Mouse (Mus musculus) megakaryocyte-erythroid progenitor cell, adult 5-6 weeks (primary cell): ENCODE measurements around the gene Tada2b. TPM values are rescaled to one million over a fixed set of nuclear protein-coding genes. Genes with fewer than 3 reads are reported as not detected.
A peak's percentile ranks its signal among the peaks of the same experiment; 100 is the strongest.

Experiments
- ATAC-seq: replicated peaks from 2 replicates; pipeline ENCODE4 v1.8.0; 2016; ENCODE audit warnings: mild to moderate bottlenecking, inconsistent platforms; ENCODE audit not compliant: severe bottlenecking, poor library complexity, low FRiP score, low TSS enrichment
- total RNA-seq, 2 experiments: library from RNA; stranded (forward) in 1 of 2; stranded (reverse) in 1 of 2; fragments of 200-1000, 215-1000 nt in 1 of 2; fragments of >200 nt in 1 of 2; fragmentation: Nextera tagmentation in 1 of 2; gene quantifications; 2 replicates each; pipeline ENCODE4 v1.2.3; 2014 to 2017

The Tada2b gene
- total RNA-seq, 2 experiments from 2014 or later: 17.9 to 20.9 TPM

DNA sequence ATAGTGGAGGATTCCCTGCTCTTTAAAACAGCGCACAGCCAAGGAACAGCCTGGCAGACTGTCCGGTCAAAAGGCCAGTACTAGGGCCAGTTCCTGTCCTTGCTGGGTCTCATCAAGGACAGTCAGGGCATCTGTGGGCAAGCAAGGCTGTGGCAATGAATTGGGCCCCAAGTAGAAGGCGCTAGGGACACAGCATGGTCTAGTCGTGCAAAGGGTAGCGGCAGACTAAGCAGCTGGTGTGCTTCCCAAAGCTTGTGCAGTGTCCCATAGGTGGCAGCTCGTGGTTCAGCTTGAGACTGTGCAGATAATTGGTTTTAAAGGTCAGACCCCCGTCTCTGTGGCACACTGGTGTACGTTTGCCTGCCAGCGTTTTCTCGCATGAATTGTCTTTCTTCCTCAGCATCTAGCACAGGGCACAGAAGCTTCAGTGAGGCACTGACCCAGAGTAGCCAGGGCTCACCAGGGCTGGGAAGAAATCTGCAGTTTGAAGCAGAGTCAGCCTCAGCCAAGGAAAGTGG is 32.2 kb downstream of the Tada2b start:
- ATAC-seq: no peak

DNA sequence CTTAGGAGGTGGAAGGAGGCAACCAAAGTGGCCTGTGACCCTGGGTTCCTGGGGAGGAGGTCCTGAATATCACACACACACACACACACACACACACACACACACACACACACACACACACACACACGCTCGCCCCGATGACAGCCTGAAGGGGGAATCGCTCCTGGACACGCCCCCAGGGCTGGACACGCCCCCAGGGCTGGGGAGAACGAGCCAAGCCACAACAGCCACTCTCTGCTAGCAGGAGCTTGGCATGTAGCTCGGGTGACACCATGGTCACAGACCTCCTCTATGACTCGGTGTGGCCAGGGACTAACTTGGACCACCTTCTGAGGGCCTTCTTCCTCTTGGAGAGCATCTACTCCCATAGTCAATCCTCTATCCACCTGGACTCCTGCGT is 33.0 kb downstream of the Tada2b start:
- peak; percentile 72 for ATAC-seq

GRCm38 (mm10) chr5:36449710-36450358 is 34.3 kb downstream of the Tada2b start:
- ATAC-seq: no peak

DNA sequence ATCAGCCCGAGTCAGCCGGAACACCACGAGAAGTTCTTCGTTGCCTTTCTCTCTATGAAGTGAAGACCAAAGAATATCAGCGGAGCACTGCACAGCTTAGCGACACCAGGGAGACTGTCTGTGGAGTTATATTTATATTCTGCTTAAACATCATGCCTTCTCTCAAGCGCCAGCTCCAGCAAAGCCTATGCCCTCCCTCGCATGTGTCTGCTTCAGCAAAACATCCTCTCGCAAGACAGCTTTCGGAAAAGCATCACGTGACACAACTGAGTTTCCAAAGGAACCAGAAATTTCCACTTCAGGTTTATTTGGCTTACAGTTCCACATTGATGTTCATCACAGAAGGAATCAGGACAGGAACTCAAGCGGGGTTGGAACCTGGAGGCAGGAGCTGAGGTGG is 36.2 kb downstream of the Tada2b start:
- no peak for ATAC-seq

- ATAC-seq: no peak
Observed at GRCm38 (mm10) chr5:36446166-36446890, 37.8 kb downstream of the Tada2b start.

GRCm38 (mm10) chr5:36445028-36445427 is 39.1 kb downstream of the Tada2b start:
- no peak for ATAC-seq

- no peak for ATAC-seq
Observed at GRCm38 (mm10) chr5:36444611-36445010, 39.5 kb downstream of the Tada2b start.

- ATAC-seq: no peak
Observed at GRCm38 (mm10) chr5:36440741-36441140, 43.3 kb downstream of the Tada2b start.

- ATAC-seq: no peak
Observed at GRCm38 (mm10) chr5:36436858-36437257, 47.2 kb downstream of the Tada2b start.

GRCm38 (mm10) chr5:36434398-36434967 is 49.6 kb downstream of the Tada2b start:
- no peak for ATAC-seq

DNA sequence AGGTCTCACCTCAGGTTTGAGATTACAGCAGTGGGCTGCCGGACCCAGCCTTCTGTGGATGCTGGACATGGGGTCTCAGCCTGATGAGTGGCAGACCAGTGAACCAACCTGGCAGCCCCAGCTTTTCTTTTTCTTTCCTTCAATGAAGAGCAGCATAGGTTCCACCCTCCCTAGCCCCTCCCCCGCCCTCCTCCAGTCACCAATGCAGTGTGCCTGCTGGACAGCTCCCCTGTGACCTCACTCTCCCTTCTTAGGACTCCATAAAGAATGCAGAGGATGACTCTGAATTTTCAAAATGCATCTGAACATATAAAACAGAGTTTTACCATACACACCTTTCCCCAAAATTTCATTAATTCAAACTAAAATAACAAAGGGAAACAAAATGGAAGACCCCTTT is 52.4 kb downstream of the Tada2b start:
- ATAC-seq: no peak

GRCm38 (mm10) chr5:36429551-36429950 is 54.5 kb downstream of the Tada2b start:
- ATAC-seq: no peak

DNA sequence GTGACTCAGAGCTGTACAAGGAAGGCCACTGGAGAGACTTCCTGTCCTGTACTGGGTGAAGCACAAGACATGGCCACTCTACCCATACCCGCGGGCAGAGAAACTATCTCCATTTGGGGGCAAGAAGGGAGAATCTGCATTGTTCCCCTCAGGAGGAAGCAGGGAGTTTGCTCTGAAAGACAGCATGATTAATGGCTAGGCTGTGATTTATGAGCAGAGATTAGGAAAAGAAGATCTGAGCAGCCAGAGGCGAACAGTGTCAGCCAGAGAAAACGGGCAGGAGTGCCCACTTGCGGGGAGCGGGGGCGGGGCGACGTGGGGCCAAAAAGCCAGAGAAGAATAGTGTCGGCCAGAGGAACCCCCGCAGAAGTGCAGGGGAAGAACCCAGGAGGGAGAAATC is 56.3 kb downstream of the Tada2b start:
- ATAC-seq: no peak

GRCm38 (mm10) chr5:36426404-36426803 is 57.7 kb downstream of the Tada2b start:
- no peak for ATAC-seq

DNA sequence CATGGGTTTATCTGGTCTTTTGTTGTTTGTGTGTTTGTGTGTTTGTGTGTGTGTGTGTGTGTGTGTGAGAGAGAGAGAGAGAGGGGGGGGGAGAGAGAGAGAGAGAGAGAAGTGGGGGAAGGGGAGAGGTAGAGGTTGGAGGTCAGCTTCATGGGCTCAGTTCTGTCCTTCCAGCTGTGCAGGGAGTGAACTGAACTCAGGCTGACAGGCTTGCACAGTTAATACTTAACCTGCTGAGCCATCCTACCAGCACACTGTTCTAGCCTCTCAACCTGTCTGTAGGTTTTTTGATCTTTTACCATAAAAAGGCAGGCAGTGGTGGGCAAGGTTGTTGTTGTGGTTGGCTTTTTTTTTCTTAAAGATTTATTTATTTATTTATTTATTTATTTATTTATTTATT is 59.4 kb downstream of the Tada2b start:
- no peak for ATAC-seq

Other genes with a start within 250 kb of the Tada2b start
- 0.30 TPM in 1 of 2 replicates, not detected in the other for gene Sorcs2, start 86.1 kb downstream of the Tada2b start, total RNA-seq (2014; fragmentation: Nextera tagmentation)
- gene Sorcs2, start 86.1 kb downstream of the Tada2b start, total RNA-seq (2017): not detected in 2 replicates
- 27.8 and 28.8 TPM in 2 replicates for gene Grpel1, start 19.3 kb downstream of the Tada2b start, total RNA-seq (2014; fragmentation: Nextera tagmentation)
- gene Grpel1, start 19.3 kb downstream of the Tada2b start, total RNA-seq (2017): 33.2 and 40.2 TPM in 2 replicates
- gene Ccdc96, start 303 bp upstream of the Tada2b start, total RNA-seq (2014; fragmentation: Nextera tagmentation): 0.50 TPM in 1 of 2 replicates, not detected in the other
- gene Ccdc96, start 303 bp upstream of the Tada2b start, total RNA-seq (2017): 0.19 and 1.2 TPM in 2 replicates
- gene Tbc1d14, start 109.0 kb upstream of the Tada2b start, total RNA-seq (2014; fragmentation: Nextera tagmentation): 23.7 and 24.0 TPM in 2 replicates
- gene Tbc1d14, start 109.0 kb upstream of the Tada2b start, total RNA-seq (2017): 8.5 and 14.8 TPM in 2 replicates
- gene D5Ertd579e, start 211.7 kb upstream of the Tada2b start, total RNA-seq (2014; fragmentation: Nextera tagmentation): 21.0 and 24.0 TPM in 2 replicates
- 25.7 and 44.6 TPM in 2 replicates for gene D5Ertd579e, start 211.7 kb upstream of the Tada2b start, total RNA-seq (2017)